Mouse (Mus musculus) gastrocnemius, postnatal 4 days (tissue): ENCODE measurements around the gene Fam171a1. TPM values are rescaled to one million over a fixed set of nuclear protein-coding genes. Genes with fewer than 3 reads are reported as not detected.

Source experiments
- DNase-seq, 2 experiments: peaks; one replicate each; pipeline ENCODE4 v3.0.0; 2021 to 2022; ENCODE audit warnings: low spot score in 2 of 2, mixed read lengths in 2 of 2
- microRNA-seq: library from miRNA; unstranded; fragments of <30 nt; microRNA quantifications from one replicate; pipeline ENCODE4 v1.2.0, GENCODE M21; 2021
- total RNA-seq, 2 experiments: library from RNA; stranded (reverse); gene quantifications; 2 replicates each; pipeline ENCODE4 v1.2.3; 2021

Fam171a1 gene
- total RNA-seq, 2 experiments from 2014 or later, result 22.6 to 24.7 TPM

DNA sequence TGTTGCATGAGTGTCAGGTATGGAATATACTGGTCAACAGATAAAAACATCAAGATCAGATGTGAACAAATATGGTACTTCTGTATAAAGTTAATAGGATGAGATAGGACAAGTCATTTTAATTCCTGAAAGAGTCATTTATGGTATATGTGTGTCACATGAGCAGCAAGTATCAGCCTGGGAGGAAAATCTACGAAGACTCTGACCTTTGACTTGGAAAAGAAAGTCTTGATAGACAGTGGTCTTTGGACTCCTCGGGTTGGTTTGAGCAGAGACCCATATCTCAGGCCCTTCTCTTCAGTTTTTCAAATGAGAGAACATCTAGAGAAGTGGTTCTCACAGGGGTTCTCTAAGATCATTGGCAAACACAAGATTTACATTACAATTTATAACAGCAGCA, 137.3 kb downstream of the Fam171a1 start:
- DNase-seq, result no peak

DNA sequence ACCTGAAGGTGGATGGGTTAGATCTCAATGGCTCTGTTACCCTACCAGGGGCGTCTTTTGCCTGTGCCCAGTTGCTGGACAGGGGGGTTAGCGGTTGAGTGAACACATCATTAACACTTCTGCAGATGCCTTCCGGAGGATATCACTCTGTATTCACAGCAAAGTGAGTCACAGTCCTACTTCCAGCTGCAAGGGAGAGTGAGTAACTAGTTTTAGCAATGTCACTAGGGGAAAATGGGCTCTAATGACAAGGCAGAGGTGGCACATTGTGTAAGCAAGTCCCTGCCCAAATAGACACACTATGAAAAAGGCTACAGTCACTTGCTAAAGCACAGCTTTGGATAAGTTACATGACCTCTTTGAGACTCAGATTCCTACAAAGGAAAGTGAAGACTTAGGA, 152.4 kb downstream of the Fam171a1 start:
- no peak for DNase-seq

DNA sequence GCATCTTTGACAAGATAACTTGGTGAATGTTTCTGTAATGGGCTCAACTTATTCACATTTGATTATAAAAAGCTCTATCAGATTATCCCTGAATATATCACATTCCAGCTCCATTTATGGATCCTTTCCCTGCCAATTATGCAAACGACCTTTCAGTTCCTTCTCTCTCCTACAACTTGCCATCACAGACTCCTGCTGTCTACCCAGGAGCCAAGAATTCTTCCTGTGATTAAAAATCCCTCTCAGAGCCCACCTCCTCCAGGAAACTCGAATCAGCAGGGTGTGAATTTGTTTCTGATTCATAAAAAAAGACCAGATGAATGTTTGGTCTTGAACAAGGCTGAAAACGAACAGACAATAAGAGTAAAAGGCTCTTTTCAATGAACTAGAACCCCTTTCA, 153.9 kb downstream of the Fam171a1 start:
- DNase-seq, result no peak

DNA sequence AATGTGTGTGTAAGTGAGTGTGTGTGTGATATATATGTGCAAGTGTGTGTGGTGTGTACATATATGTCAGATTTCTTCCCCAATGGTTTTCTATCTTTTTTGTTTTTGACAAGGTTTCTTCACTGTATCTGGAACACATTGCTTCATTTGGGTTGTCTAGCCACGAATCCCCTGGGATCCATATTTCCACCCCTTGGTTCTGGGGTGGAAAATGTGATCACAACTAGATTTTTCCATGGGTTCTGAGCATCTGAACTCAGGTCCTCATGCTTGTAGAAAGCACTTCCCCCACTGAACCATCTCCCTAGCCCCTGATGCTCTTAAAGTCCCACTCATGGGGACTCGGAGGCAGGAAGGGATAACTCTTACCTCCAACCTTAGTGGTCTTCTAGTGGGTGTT, 159.3 kb downstream of the Fam171a1 start:
- DNase-seq, result no peak

DNA sequence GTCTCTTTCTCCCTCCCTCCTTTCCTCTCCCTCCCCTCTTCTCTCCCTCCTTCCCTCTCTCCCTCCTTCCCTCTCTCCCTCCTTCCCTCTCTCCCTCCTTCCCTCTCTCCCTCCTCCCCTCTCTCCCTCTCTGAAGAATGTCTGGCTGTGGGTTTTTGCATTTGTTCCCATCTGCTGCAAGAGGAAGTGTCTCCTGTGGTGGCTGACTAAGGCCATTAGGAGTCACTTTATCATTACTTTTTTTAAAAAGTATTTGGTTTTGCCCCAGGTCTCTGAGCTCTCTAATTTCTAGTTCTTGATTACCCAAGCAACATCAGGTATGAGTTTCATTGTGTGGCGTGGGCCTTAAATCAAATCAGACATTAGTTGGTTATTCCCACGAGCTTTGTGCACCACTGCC, 162.1 kb downstream of the Fam171a1 start:
- DNase-seq, result no peak

Small RNA genes lying within 50 kb of the gene (microRNA-seq; reads per million reads assigned to microRNA genes)
- gene Gm27306, result not detected

Other genes starting within 250 kb of the Fam171a1 start
- 10 to 100 TPM; 15.4 to 16.7 TPM for gene Nmt2, start 170.0 kb downstream of the Fam171a1 start, total RNA-seq
- gene Rpp38, start 218.4 kb downstream of the Fam171a1 start, total RNA-seq, result 1 to 10 TPM; 6.5 to 9.8 TPM
- under 1 TPM; 0.57 to 0.59 TPM for gene Acbd7, start 221.9 kb downstream of the Fam171a1 start, total RNA-seq